Mouse (Mus musculus): ENCODE data around the gene Rad23a. TPM values are rescaled to one million over a fixed set of nuclear protein-coding genes. Genes with fewer than 3 reads are reported as not detected.

Rad23a gene
- polyA plus RNA-seq, 1 experiment = 68.0 TPM

DNA sequence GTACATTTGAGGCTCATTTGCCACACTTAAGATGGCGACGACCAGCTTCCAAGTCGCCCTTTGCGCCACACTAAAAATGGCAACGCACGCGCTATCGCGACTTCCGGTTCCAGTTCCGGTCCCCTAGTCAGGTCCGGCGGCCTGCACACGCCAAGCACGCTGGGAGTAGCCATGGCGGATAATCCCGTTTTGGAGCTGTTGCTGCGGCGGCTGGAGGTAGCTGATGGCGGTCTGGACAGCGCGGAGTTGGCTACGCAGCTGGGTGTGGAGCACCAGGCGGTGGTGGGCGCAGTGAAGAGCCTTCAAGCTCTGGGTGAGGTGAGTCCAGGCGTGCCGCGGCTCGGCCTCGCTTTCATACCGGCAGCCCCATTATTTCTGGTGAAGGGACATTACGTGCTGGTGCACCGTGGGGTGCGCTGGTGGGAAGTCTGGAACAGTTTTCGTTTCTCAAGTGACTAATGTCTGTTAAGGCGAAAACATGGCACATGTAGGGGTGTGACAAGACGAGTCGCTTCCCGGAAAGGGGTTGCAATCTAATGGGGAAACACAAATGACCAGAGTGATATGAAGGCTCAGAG, 16.5 kb upstream of the Rad23a start, which contains the start of gene Farsa:
Gene Farsa, plus strand, starts transcription at position 126 of the 578 bp plus-strand sequence.
- Histone ChIP-seq H3K9ac (ENCODE audit: low read depth, poor library complexity, severe bottlenecking) (peak within 1 kb of the TSS; percentile 70), H3K4me1 (ENCODE audit: control insufficient read depth, insufficient read depth, low read length) (peaks cover 3% of the 10 kb centered on the region), H3K36me3 (ENCODE audit: control insufficient read depth, insufficient read depth, low read length, poor library complexity, severe bottlenecking) (peaks cover 24% of the 10 kb centered on the region), H3K9me3 (replicated peaks; ENCODE audit: control insufficient read depth, insufficient read depth, low read length, poor library complexity, severe bottlenecking) (no peaks in the 10 kb centered on the region), H3K27me3 (ENCODE audit: control insufficient read depth, insufficient read depth, low read length, poor library complexity, severe bottlenecking) (no peaks in the 10 kb centered on the region), H3K27ac (ENCODE audit: insufficient read depth, low read length) (peak within 1 kb of the TSS; percentile 5; the same call in 1 of the 2 replicates), H3K4me3 (ENCODE audit: low read depth, low read length) (peak within 1 kb of the TSS; percentile 91)
- TF ChIP-seq EP300 (IDR thresholded peaks at IDR 0.05; ENCODE audit: insufficient read depth, low read depth, low read length) (peak; percentile 57; the same call in 1 of the 2 replicates), POLR2A (IDR thresholded peaks at IDR 0.05; ENCODE audit: insufficient read depth, low read length) (peak; percentile 83), CTCF (IDR thresholded peaks at IDR 0.05; ENCODE audit: low read depth, low read length) (no peak)

DNA sequence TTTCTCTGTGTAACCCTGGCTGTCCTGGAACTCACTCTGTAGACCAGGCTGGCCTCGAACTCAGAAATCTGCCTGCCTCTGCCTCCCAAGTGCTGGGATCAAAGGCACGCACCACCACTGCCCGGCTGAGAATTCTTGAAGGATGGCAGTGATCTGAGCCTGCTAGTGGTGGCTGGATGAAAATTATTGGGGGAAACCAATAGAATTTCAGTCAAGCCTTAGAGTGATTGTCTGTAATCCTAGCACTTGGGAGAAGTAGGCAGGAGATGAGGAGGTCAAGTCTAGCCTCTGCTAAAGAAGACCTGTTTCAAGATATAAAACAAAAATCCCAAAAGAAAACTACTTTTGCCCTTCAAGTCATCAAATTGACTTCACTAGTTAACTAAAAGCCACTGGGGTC, 16.0 kb upstream of the Rad23a start:
- Histone ChIP-seq H3K27ac (ENCODE audit: insufficient read depth, low read length) (no peak overlapping the region), H3K4me3 (ENCODE audit: low read depth, low read length) (no peak overlapping the region)

DNA sequence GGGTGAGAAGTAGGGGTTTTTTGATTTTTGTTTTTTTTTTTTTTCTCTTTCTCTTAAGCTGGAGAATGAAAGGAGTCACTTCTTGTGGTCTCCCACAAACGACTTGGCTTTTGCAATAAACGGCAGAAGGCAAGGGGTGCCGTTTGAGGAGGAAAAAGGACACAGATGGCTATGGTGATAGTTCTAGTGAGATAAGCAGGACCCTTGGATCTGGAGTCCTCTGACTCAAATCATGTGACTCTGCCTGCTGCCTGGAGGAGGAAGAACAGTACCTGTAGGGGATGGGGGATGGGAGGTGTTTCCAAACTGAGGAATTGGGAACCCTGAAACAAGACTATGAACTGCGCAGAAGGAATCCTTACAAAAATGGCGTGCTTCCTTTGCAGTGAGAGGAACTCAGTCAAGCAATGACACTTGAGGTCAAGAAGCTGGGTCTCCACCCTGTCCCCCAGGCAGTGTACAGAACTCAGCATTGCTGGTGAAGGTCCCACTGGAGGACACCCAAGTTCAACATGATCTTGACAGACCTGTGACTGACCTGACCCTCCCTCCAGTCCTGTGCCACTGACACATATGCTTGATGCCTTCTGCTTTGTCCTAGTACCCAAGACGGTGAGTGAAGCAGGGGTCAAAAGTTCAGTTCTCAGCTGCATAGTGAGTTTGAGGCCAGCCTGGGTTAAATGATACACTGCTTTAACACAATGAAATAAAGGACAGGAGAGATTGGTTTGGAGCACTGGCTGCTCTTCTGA, 7.4 kb upstream of the Rad23a start:
- Histone ChIP-seq H3K9ac (ENCODE audit: low read depth, poor library complexity, severe bottlenecking) (peak overlapping the region; percentile 76), H3K4me3 (ENCODE audit: low read depth, low read length) (peak overlapping the region; percentile 18), H3K27ac (ENCODE audit: insufficient read depth, low read length) (peak overlapping the region; percentile 94), H3K27me3 (ENCODE audit: control insufficient read depth, insufficient read depth, low read length, poor library complexity, severe bottlenecking) (no peaks in the 10 kb centered on the region), H3K4me1 (ENCODE audit: control insufficient read depth, insufficient read depth, low read length) (no peaks in the 10 kb centered on the region), H3K36me3 (ENCODE audit: control insufficient read depth, insufficient read depth, low read length, poor library complexity, severe bottlenecking) (peaks cover 26% of the 10 kb centered on the region), H3K9me3 (replicated peaks; ENCODE audit: control insufficient read depth, insufficient read depth, low read length, poor library complexity, severe bottlenecking) (no peaks in the 10 kb centered on the region)
- no peak for TF ChIP-seq CTCF (IDR thresholded peaks at IDR 0.05; ENCODE audit: low read depth, low read length)
- TF ChIP-seq EP300 (IDR thresholded peaks at IDR 0.05; ENCODE audit: insufficient read depth, low read depth, low read length) = 0 out of 2 replicates have a peak, but pooled peaks have one; percentile 40

More for the DNA sequence above, 16.0 kb upstream of the Rad23a start:
- peaks cover 3% of the 10 kb centered on the region for H3K4me1 ChIP-seq (ENCODE audit: control insufficient read depth, insufficient read depth, low read length)
- H3K36me3 ChIP-seq (ENCODE audit: control insufficient read depth, insufficient read depth, low read length, poor library complexity, severe bottlenecking) = peaks cover 19% of the 10 kb centered on the region
- no peaks in the 10 kb centered on the region for H3K9me3 ChIP-seq (replicated peaks; ENCODE audit: control insufficient read depth, insufficient read depth, low read length, poor library complexity, severe bottlenecking)
- no peaks in the 10 kb centered on the region for H3K27me3 ChIP-seq (ENCODE audit: control insufficient read depth, insufficient read depth, low read length, poor library complexity, severe bottlenecking)
- H3K9ac ChIP-seq (ENCODE audit: low read depth, poor library complexity, severe bottlenecking) = no peak overlapping the region
- no peak for TF ChIP-seq CTCF (IDR thresholded peaks at IDR 0.05; ENCODE audit: low read depth, low read length)
- TF ChIP-seq POLR2A (IDR thresholded peaks at IDR 0.05; ENCODE audit: insufficient read depth, low read length) = no peak
- TF ChIP-seq EP300 (IDR thresholded peaks at IDR 0.05; ENCODE audit: insufficient read depth, low read depth, low read length) = no peak

DNA sequence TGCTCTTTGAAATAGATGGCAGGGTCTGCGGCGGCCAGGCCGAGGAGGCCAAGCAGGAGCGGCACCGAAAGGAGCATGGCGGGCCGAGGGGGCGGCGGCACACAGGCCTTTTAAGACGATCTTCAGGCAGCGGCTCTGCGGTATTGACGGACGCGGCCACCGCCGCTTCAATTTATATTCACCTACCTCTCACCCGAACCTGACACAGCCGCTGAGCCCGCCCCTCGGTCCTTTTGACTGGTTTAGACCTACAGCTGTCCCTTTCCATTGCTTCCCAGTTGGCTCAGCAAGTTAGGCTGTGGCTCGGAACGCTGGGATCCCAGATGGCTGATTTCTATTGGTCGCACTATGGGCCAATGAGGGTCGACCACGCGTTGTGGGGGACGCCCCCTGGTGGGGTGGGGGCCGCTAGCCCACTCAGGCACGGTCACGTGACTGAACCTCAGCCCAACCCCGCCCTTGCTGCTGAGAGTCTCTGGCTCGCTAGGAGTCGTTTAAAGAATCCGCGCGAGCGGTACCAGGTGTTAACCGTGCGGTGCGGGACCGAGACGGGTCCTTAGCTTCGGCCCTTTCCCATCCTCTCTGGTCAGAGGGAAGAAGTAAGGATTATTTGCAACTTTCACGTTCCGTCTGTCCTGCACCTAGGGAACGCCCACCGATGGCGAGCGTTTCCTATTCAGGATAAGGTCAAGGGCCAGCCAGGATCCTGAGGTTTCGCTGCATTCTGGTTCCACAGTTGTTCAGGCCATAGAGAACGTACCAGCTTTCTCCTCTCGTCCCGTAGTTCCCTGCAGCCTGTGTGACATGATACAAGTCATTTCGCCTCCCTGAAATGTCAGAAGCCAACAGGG, 6.5 kb upstream of the Rad23a start, which contains the start of gene Calr:
Gene Calr, minus strand, starts transcription at position 213 of the 851 bp plus-strand sequence.
- H3K4me3 ChIP-seq (ENCODE audit: low read depth, low read length) = peak within 1 kb of the TSS; percentile 88
- H3K27me3 ChIP-seq (ENCODE audit: control insufficient read depth, insufficient read depth, low read length, poor library complexity, severe bottlenecking) = no peaks in the 10 kb centered on the region
- peaks cover 34% of the 10 kb centered on the region for H3K36me3 ChIP-seq (ENCODE audit: control insufficient read depth, insufficient read depth, low read length, poor library complexity, severe bottlenecking)
- no peaks in the 10 kb centered on the region for H3K9me3 ChIP-seq (replicated peaks; ENCODE audit: control insufficient read depth, insufficient read depth, low read length, poor library complexity, severe bottlenecking)
- peak within 1 kb of the TSS; percentile 95 for H3K9ac ChIP-seq (ENCODE audit: low read depth, poor library complexity, severe bottlenecking)
- peak; percentile 97 for TF ChIP-seq POLR2A (IDR thresholded peaks at IDR 0.05; ENCODE audit: insufficient read depth, low read length)
- TF ChIP-seq EP300 (IDR thresholded peaks at IDR 0.05; ENCODE audit: insufficient read depth, low read depth, low read length) = 0 out of 2 replicates have a peak, but pooled peaks have one; percentile 67
- TF ChIP-seq CTCF (IDR thresholded peaks at IDR 0.05; ENCODE audit: low read depth, low read length) = no peak
- H3K4me1 ChIP-seq (ENCODE audit: control insufficient read depth, insufficient read depth, low read length) = no peaks in the 10 kb centered on the region
- peak within 1 kb of the TSS; percentile 94 for H3K27ac ChIP-seq (ENCODE audit: insufficient read depth, low read length)

DNA sequence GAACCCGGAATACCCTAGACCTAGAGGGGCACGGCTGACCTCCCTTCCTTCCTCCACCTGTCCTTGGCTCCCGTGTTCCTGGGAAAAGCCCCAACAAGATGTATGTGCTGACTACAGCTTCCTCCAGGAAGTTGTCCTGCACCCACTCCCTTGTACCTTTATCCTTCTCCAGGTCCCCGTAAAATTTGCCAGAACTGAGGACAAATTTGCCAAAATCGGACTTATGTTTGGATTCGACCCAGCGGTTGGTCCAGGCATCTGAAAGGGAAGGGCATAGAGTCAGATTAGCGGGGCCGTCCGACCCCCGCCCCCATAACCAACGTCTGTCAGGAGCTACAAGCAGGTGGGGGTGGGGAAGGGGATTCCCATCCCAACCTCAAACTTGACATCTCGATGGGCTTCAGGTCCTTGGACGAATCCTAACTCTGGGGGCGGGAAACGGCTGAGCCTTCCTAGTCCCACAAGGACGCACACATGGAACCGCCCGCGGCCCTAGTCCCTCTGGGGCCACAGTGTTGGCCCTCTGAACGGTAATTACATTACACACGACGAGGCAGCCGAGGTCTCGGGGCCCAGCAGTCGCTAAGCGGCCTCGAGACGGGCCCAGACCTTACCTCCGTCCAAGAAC, 5.7 kb upstream of the Rad23a start:
- Histone ChIP-seq H3K36me3 (ENCODE audit: control insufficient read depth, insufficient read depth, low read length, poor library complexity, severe bottlenecking) (peaks cover 42% of the 10 kb centered on the region), H3K4me3 (ENCODE audit: low read depth, low read length) (peak overlapping the region; percentile 88), H3K27ac (ENCODE audit: insufficient read depth, low read length) (peak overlapping the region; percentile 5; the same call in 1 of the 2 replicates), H3K9me3 (replicated peaks; ENCODE audit: control insufficient read depth, insufficient read depth, low read length, poor library complexity, severe bottlenecking) (no peaks in the 10 kb centered on the region), H3K27me3 (ENCODE audit: control insufficient read depth, insufficient read depth, low read length, poor library complexity, severe bottlenecking) (no peaks in the 10 kb centered on the region), H3K9ac (ENCODE audit: low read depth, poor library complexity, severe bottlenecking) (peak overlapping the region; percentile 95), H3K4me1 (ENCODE audit: control insufficient read depth, insufficient read depth, low read length) (no peaks in the 10 kb centered on the region)
- TF ChIP-seq EP300 (IDR thresholded peaks at IDR 0.05; ENCODE audit: insufficient read depth, low read depth, low read length) (no peak), CTCF (IDR thresholded peaks at IDR 0.05; ENCODE audit: low read depth, low read length) (no peak), POLR2A (IDR thresholded peaks at IDR 0.05; ENCODE audit: insufficient read depth, low read length) (no peak)

Data from ES-Bruce4 (cell line).